Mouse (Mus musculus): ENCODE measurements around the gene Tcp10b. TPM values are rescaled to one million over a fixed set of nuclear protein-coding genes. Genes with fewer than 3 reads are reported as not detected.
"Not testable (repeated sequence)": the region's sequence is repeated elsewhere in the genome, so short reads cannot be mapped to it uniquely, and the experiment has no call there.

Gene Tcp10b
- polyA plus RNA-seq, 1 experiment from 2014 or later: not detected

- WGBS (ENCODE audit: insufficient replicate concordance): 60% methylated on average over 5 of the region's 8 CpGs
- not testable (repeated sequence) for H3K4me2 ChIP-seq (ENCODE audit: low read depth, low read length); H3K27ac ChIP-seq (ENCODE audit: low read length); H3K4me3 ChIP-seq (ENCODE audit: low read depth, low read length); H3K9me3 ChIP-seq (replicated peaks; ENCODE audit: control insufficient read depth, low read length); H3K36me3 ChIP-seq (ENCODE audit: control insufficient read depth, insufficient read depth); ATAC-seq (ENCODE audit: low read depth); H3K9ac ChIP-seq (ENCODE audit: low read depth, low read length); H3K4me1 ChIP-seq (ENCODE audit: control insufficient read depth, low read depth, low read length); H3K27me3 ChIP-seq (ENCODE audit: control insufficient read depth, insufficient read depth, low read depth, low read length)
These were observed 31.3 kb downstream of the Tcp10b start for GRCm38 (mm10) chr17:13092100-13092764.

GRCm38 (mm10) chr17:13092960-13093359 is 32.1 kb downstream of the Tcp10b start:
- H3K4me1 ChIP-seq (ENCODE audit: control insufficient read depth, low read depth, low read length): not testable (repeated sequence)

GRCm38 (mm10) chr17:13106563-13106962 is 45.7 kb downstream of the Tcp10b start:
- ATAC-seq (ENCODE audit: low read depth); H3K9ac ChIP-seq (ENCODE audit: low read depth, low read length); H3K36me3 ChIP-seq (ENCODE audit: control insufficient read depth, insufficient read depth); H3K27me3 ChIP-seq (ENCODE audit: control insufficient read depth, insufficient read depth, low read depth, low read length); H3K4me3 ChIP-seq (ENCODE audit: low read depth, low read length); H3K4me2 ChIP-seq (ENCODE audit: low read depth, low read length); H3K9me3 ChIP-seq (replicated peaks; ENCODE audit: control insufficient read depth, low read length); H3K4me1 ChIP-seq (ENCODE audit: control insufficient read depth, low read depth, low read length); H3K27ac ChIP-seq (ENCODE audit: low read length): not testable (repeated sequence)
- 59% methylated on average over 4 of the region's 5 CpGs for WGBS (ENCODE audit: insufficient replicate concordance)

More at GRCm38 (mm10) chr17:13092960-13093359, 32.1 kb downstream of the Tcp10b start:
- not testable (repeated sequence) for H3K4me2 ChIP-seq (ENCODE audit: low read depth, low read length); H3K27me3 ChIP-seq (ENCODE audit: control insufficient read depth, insufficient read depth, low read depth, low read length); H3K27ac ChIP-seq (ENCODE audit: low read length); H3K9ac ChIP-seq (ENCODE audit: low read depth, low read length); H3K4me3 ChIP-seq (ENCODE audit: low read depth, low read length); ATAC-seq (ENCODE audit: low read depth); H3K36me3 ChIP-seq (ENCODE audit: control insufficient read depth, insufficient read depth); H3K9me3 ChIP-seq (replicated peaks; ENCODE audit: control insufficient read depth, low read length)
- no CpG with 5 or more reads among the region's 4 CpGs for whole genome bisulfite sequencing (ENCODE audit: insufficient replicate concordance)

- not testable (repeated sequence) for H3K4me3 ChIP-seq (ENCODE audit: low read depth, low read length)
These were observed 51.8 kb downstream of the Tcp10b start for GRCm38 (mm10) chr17:13112504-13113291.

GRCm38 (mm10) chr17:13123308-13124038 is 62.6 kb downstream of the Tcp10b start:
- not testable (repeated sequence) for H3K4me1 ChIP-seq (ENCODE audit: control insufficient read depth, low read depth, low read length); H3K27me3 ChIP-seq (ENCODE audit: control insufficient read depth, insufficient read depth, low read depth, low read length); H3K36me3 ChIP-seq (ENCODE audit: control insufficient read depth, insufficient read depth); H3K9me3 ChIP-seq (replicated peaks; ENCODE audit: control insufficient read depth, low read length); H3K4me3 ChIP-seq (ENCODE audit: low read depth, low read length); H3K27ac ChIP-seq (ENCODE audit: low read length); ATAC-seq (ENCODE audit: low read depth); H3K4me2 ChIP-seq (ENCODE audit: low read depth, low read length); H3K9ac ChIP-seq (ENCODE audit: low read depth, low read length)
- WGBS (ENCODE audit: insufficient replicate concordance): no CpG with 5 or more reads among the region's 5 CpGs

More at GRCm38 (mm10) chr17:13112504-13113291, 51.8 kb downstream of the Tcp10b start:
- H3K9me3 ChIP-seq (replicated peaks; ENCODE audit: control insufficient read depth, low read length); ATAC-seq (ENCODE audit: low read depth); H3K4me2 ChIP-seq (ENCODE audit: low read depth, low read length); H3K27me3 ChIP-seq (ENCODE audit: control insufficient read depth, insufficient read depth, low read depth, low read length); H3K36me3 ChIP-seq (ENCODE audit: control insufficient read depth, insufficient read depth); H3K9ac ChIP-seq (ENCODE audit: low read depth, low read length); H3K27ac ChIP-seq (ENCODE audit: low read length); H3K4me1 ChIP-seq (ENCODE audit: control insufficient read depth, low read depth, low read length): not testable (repeated sequence)
- 43% methylated on average over 3 of the region's 9 CpGs for WGBS (ENCODE audit: insufficient replicate concordance)

GRCm38 (mm10) chr17:13124241-13124640 is 63.3 kb downstream of the Tcp10b start:
- H3K4me3 ChIP-seq (ENCODE audit: low read depth, low read length); H3K4me2 ChIP-seq (ENCODE audit: low read depth, low read length); H3K27ac ChIP-seq (ENCODE audit: low read length); H3K36me3 ChIP-seq (ENCODE audit: control insufficient read depth, insufficient read depth); H3K9ac ChIP-seq (ENCODE audit: low read depth, low read length); H3K9me3 ChIP-seq (replicated peaks; ENCODE audit: control insufficient read depth, low read length); H3K4me1 ChIP-seq (ENCODE audit: control insufficient read depth, low read depth, low read length); ATAC-seq (ENCODE audit: low read depth); H3K27me3 ChIP-seq (ENCODE audit: control insufficient read depth, insufficient read depth, low read depth, low read length): not testable (repeated sequence)
- 47% methylated on average over 2 of the region's 3 CpGs for WGBS (ENCODE audit: insufficient replicate concordance)

- not testable (repeated sequence) for H3K27me3 ChIP-seq (ENCODE audit: control insufficient read depth, insufficient read depth, low read depth, low read length)
- WGBS (ENCODE audit: insufficient replicate concordance): no CpG with 5 or more reads among the region's 3 CpGs
- peak; percentile 54 for ATAC-seq (ENCODE audit: low read depth)
These were observed 68.4 kb downstream of the Tcp10b start for GRCm38 (mm10) chr17:13129324-13129723.

GRCm38 (mm10) chr17:13129737-13130465 is 69.0 kb downstream of the Tcp10b start:
- H3K4me2 ChIP-seq (ENCODE audit: low read depth, low read length); H3K9me3 ChIP-seq (replicated peaks; ENCODE audit: control insufficient read depth, low read length); H3K27me3 ChIP-seq (ENCODE audit: control insufficient read depth, insufficient read depth, low read depth, low read length); H3K4me3 ChIP-seq (ENCODE audit: low read depth, low read length); H3K36me3 ChIP-seq (ENCODE audit: control insufficient read depth, insufficient read depth); H3K27ac ChIP-seq (ENCODE audit: low read length); H3K4me1 ChIP-seq (ENCODE audit: control insufficient read depth, low read depth, low read length); H3K9ac ChIP-seq (ENCODE audit: low read depth, low read length): not testable (repeated sequence)
- WGBS (ENCODE audit: insufficient replicate concordance): 44% methylated on average over 9 of the region's 11 CpGs
- peak; percentile 46 for ATAC-seq (ENCODE audit: low read depth)

More at GRCm38 (mm10) chr17:13129324-13129723, 68.4 kb downstream of the Tcp10b start:
- H3K9me3 ChIP-seq (replicated peaks; ENCODE audit: control insufficient read depth, low read length); H3K27ac ChIP-seq (ENCODE audit: low read length); H3K9ac ChIP-seq (ENCODE audit: low read depth, low read length); H3K4me3 ChIP-seq (ENCODE audit: low read depth, low read length); H3K4me2 ChIP-seq (ENCODE audit: low read depth, low read length); H3K36me3 ChIP-seq (ENCODE audit: control insufficient read depth, insufficient read depth); H3K4me1 ChIP-seq (ENCODE audit: control insufficient read depth, low read depth, low read length): not testable (repeated sequence)

All from liver, embryonic 16.5 days (tissue).